Comparison of ENCODE assay signal across 8 mouse cellular contexts in genomic region chr3:134238621-134239310, GRCm38 (mm10). TPM values are rescaled to one million over a fixed set of nuclear protein-coding genes. Genes with fewer than 3 reads are reported as not detected.
DNase-seq lines count a peak whose midpoint lies in the region; ATAC-seq and TF ChIP-seq lines count a peak whose summit lies in the region.

No protein-coding gene starts in this region.

- 5% methylated on average over 14 of the region's 14 CpGs for WGBS in lung, adult 2 months
- 3% methylated on average over 14 of the region's 14 CpGs for WGBS in heart, embryonic 12.5 days
- 2% methylated on average over 14 of the region's 14 CpGs for WGBS in limb, embryonic 13.5 days
- whole genome bisulfite sequencing in neural tube, embryonic 11.5 days = under 1% methylated on average over 14 of the region's 14 CpGs

- DNase-seq in lung, adult 2 months = no peak
- no peak for DNase-seq in lung, postnatal 25 days (ENCODE audit: low spot score)
- DNase-seq in embryo, embryonic 10 days (ENCODE audit: low spot score) = peak; percentile 63
- peak; percentile 83 for DNase-seq in neural tube, embryonic 11.5 days (ENCODE audit: low spot score)
- DNase-seq in urinary bladder, postnatal 36 days (ENCODE audit: low spot score in 2 of 2) = no peak

- H3K4me1 ChIP-seq in lung, adult 2 months (ENCODE audit: control insufficient read depth, insufficient read depth, low read length) = peaks cover 6% of the 10 kb centered on the region
- H3K4me1 ChIP-seq in heart, embryonic 12.5 days (replicated peaks) = peaks cover 19% of the 10 kb centered on the region
- peaks cover 15% of the 10 kb centered on the region for H3K4me1 ChIP-seq in limb, embryonic 13.5 days
- H3K4me1 ChIP-seq in neural tube, embryonic 11.5 days (ENCODE audit: control insufficient read depth, insufficient read depth, low read length) = peaks cover 8% of the 10 kb centered on the region; the same call in 1 of the 2 replicates

- peak overlapping the region; percentile 94 for H3K4me2 ChIP-seq in heart, embryonic 12.5 days
- H3K4me2 ChIP-seq in limb, embryonic 13.5 days (replicated peaks) = peak overlapping the region; percentile 81
- H3K4me2 ChIP-seq in neural tube, embryonic 11.5 days (ENCODE audit: low read depth) = peak overlapping the region; percentile 78

- peak overlapping the region; percentile 84 for H3K9ac ChIP-seq in heart, embryonic 12.5 days
- peak overlapping the region; percentile 84 for H3K9ac ChIP-seq in limb, embryonic 13.5 days
- peak overlapping the region; percentile 80 for H3K9ac ChIP-seq in neural tube, embryonic 11.5 days (ENCODE audit: low read length)

- no peak for ATAC-seq in heart, embryonic 12.5 days (ENCODE audit: insufficient number of reproducible peaks, low FRiP score)
- no peak for ATAC-seq in limb, embryonic 13.5 days (ENCODE audit: low FRiP score, low read depth)
- ATAC-seq in neural tube, embryonic 11.5 days (ENCODE audit: insufficient read depth, low FRiP score, low TSS enrichment) = peak; percentile 26
- no peak for ATAC-seq in erythroblast, adult 5-6 weeks (replicated peaks; ENCODE audit: low FRiP score, poor library complexity, severe bottlenecking)

- no peak for TF ChIP-seq POLR2A in lung, adult 2 months (IDR thresholded peaks at IDR 0.05; ENCODE audit: borderline replicate concordance, extremely low read depth, low read depth, low read length)

- H3K27ac ChIP-seq in heart, embryonic 12.5 days (ENCODE audit: poor library complexity, severe bottlenecking) = peak overlapping the region; percentile 96
- H3K27ac ChIP-seq in limb, embryonic 13.5 days = peak overlapping the region; percentile 91; the same call in 1 of the 2 replicates
- H3K27ac ChIP-seq in neural tube, embryonic 11.5 days (ENCODE audit: low read depth, low read length) = peak overlapping the region; percentile 98

- H3K4me3 ChIP-seq in lung, adult 2 months (replicated peaks; ENCODE audit: extremely low read depth, low read depth, low read length) = peak overlapping the region; percentile 61
- peak overlapping the region; percentile 84 for H3K4me3 ChIP-seq in heart, embryonic 12.5 days
- peak overlapping the region; percentile 72 for H3K4me3 ChIP-seq in limb, embryonic 13.5 days
- H3K4me3 ChIP-seq in neural tube, embryonic 11.5 days (ENCODE audit: low read depth, low read length) = peak overlapping the region; percentile 64

- no peaks in the 10 kb centered on the region for H3K36me3 ChIP-seq in heart, embryonic 12.5 days
- no peaks in the 10 kb centered on the region for H3K36me3 ChIP-seq in limb, embryonic 13.5 days
- no peaks in the 10 kb centered on the region for H3K36me3 ChIP-seq in neural tube, embryonic 11.5 days (ENCODE audit: control insufficient read depth, insufficient read depth, low read length)

- H3K27me3 ChIP-seq in heart, embryonic 12.5 days (replicated peaks) = no peaks in the 10 kb centered on the region
- no peaks in the 10 kb centered on the region for H3K27me3 ChIP-seq in limb, embryonic 13.5 days
- no peaks in the 10 kb centered on the region for H3K27me3 ChIP-seq in neural tube, embryonic 11.5 days (ENCODE audit: control insufficient read depth, insufficient read depth, low read length)

- no peak for TF ChIP-seq CTCF in lung, adult 2 months (IDR thresholded peaks at IDR 0.05; ENCODE audit: insufficient read depth, low read length)

- no peaks in the 10 kb centered on the region for H3K9me3 ChIP-seq in heart, embryonic 12.5 days (replicated peaks)
- no peaks in the 10 kb centered on the region for H3K9me3 ChIP-seq in limb, embryonic 13.5 days
- H3K9me3 ChIP-seq in neural tube, embryonic 11.5 days (ENCODE audit: control insufficient read depth, low read length) = no peaks in the 10 kb centered on the region

RNA-seq across cellular contexts. Expression of gene Cxxc4, which starts 2.5 kb away (rescaled TPM):
- polyA plus RNA-seq in lung, adult 2 months (2012; rRNA removed) = 0.67 and 0.74 TPM in 2 replicates
- 4.3 and 4.6 TPM in 2 replicates for polyA plus RNA-seq in heart, embryonic 12.5 days (2016; fragmentation: Nextera tagmentation; extraction: Ambion mirVana)
- 7.7 and 8.0 TPM in 2 replicates for polyA plus RNA-seq in limb, embryonic 13.5 days (2015; fragmentation: Nextera tagmentation; extraction: Ambion mirVana)
- 25.2 and 26.6 TPM in 2 replicates for polyA plus RNA-seq in neural tube, embryonic 11.5 days (2014; fragmentation: Nextera tagmentation; extraction: Ambion mirVana)
- total RNA-seq in erythroblast, adult 5-6 weeks (2015; ENCODE audit: low replicate concordance) = not detected in 2 replicates
- not detected in 2 replicates for total RNA-seq in erythroblast, adult 5-6 weeks (2017; ENCODE audit: low replicate concordance)

Comparison
In these comparisons a context has a peak if more than half of its experiments do, and no peak if none do; other contexts are left out.
1. DNase-seq: peak in embryo, embryonic 10 days (single experiment) and neural tube, embryonic 11.5 days (single experiment); none in lung, adult 2 months (single experiment), lung, postnatal 25 days (single experiment) and urinary bladder, postnatal 36 days (0 of 2).
2. Peak in every context shown above with its lines, with median percentiles within 50 percentile points of each other: H3K4me3 ChIP-seq, H3K27ac ChIP-seq, H3K4me2 ChIP-seq and H3K9ac ChIP-seq.